Mouse (Mus musculus): ENCODE measurements around the gene Slc39a7. TPM values are rescaled to one million over a fixed set of nuclear protein-coding genes. Genes with fewer than 3 reads are reported as not detected.
"Not testable (repeated sequence)": the region's sequence is repeated elsewhere in the genome, so short reads cannot be mapped to it uniquely, and the experiment has no call there.

Gene Slc39a7
- total RNA-seq, 2 experiments from 2014 or later = 96.2 to 98.6 TPM

DNA sequence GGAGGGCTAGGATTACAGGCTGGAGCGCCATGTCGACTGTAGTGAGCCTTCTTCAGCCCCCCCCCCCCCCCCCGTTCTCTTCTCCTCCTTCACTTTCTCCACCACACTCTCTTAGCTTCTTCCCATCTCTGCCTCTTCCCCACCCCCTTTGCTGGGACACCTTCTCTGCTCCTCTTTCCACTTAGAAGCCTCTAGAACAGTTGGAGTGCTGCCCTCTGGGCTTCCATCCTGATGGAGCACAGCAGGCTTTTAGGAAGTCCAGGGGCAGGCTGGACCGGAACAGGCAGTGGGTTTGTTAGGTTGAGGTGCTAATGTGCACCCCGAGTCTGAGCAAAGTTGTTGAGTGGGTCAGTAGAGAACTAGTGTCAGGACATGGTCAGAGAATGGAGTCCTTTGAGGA lies 21.3 kb downstream of the Slc39a7 start:
- intact Hi-C loops (cut with DNase I) = loop anchor here (5.0 kb wide), 2 partner anchors 38 to 1262 kb away; no protein-coding TSS in a partner anchor
- DNase-seq (ENCODE audit: low spot score in 2 of 2) = no peak

DNA sequence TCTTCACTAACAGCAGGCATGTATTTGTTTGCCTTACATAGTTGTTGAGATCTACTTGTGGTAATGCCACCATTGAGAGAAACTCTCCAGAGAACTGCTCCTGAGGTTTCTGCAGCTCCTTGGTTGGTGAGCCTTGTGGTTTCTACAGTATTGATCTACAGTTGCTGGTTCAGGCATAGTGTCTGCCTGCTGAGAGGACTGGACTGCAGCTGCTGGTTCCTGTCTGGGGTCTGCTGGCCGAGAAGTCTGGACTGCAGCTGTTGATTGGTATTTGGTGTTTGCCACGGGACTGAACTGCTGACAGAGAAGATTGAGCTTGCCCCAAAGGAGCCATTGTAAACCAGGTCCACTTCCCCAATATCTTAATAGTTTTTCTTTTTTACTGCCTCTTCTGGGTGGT lies 24.9 kb downstream of the Slc39a7 start:
- intact Hi-C loops (cut with DNase I) = no loop called here

DNA sequence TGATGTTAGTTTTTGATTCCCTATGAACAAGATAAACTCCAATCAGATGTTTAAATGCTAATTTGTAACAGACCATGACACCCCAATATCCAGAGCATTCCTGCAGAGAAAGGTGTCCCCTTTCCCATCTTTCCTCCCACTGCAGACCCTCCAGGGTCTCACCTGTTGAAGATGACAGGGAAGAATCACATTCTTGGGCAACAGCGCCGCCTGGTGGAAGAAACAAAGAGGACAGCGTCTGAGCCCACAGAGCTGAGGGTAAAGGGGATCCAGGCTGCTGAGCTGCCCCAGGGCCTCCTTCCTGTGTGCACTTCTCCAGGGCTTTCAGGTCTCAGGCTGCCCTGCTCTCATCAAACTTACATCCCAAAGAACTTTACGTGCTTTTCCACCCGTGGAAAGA lies 28.1 kb downstream of the Slc39a7 start:
- intact Hi-C loops (cut with DNase I) = no loop called here

More for the DNA sequence above, 24.9 kb downstream of the Slc39a7 start:
- DNase-seq (ENCODE audit: low spot score in 2 of 2) = no peak

DNA sequence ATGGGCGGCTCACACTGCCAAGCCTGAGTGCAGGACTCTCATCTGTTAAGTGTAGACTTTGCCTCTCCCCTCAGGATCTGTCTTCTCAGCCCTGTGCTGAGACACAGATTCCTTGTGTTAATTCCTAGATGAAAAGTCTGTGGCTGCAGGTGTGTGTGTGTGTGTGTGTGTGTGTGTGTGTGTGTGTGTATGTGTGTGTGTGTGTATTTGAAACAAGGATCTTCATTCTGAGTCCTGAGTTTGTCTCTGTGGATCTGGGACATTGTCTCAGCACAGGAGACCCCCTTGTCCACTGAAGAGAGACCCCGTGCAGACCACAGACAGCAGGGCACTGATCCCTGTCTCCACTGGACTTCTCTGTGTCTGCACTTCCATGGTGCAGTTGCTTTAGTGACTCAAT lies 30.7 kb downstream of the Slc39a7 start:
- intact Hi-C loops (cut with DNase I); DNase-seq (ENCODE audit: low spot score in 2 of 2): not testable (repeated sequence)

More for the DNA sequence above, 28.1 kb downstream of the Slc39a7 start:
- no peak for DNase-seq (ENCODE audit: low spot score in 2 of 2)

DNA sequence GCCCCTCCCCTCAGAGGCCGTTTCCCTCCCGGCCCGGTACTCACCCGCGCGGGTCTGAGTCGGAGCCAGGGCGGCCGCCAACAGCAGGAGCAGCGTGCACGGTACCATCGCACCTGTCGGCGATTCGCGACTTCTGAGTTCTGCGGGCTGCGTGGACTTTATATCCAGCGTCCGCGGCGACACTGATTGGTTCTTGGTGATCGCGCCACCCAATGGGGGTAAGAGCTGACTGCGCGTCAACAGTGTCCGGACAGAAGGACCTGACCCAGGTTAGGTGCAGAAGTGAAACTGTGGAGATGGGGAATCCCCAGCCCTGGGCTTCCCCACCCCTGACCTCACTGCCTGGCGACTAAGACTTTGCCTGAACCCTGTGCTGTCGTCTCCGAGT lies 31.3 kb downstream of the Slc39a7 start, which contains the start of gene H2-K1:
H2-K1 (minus strand) TSS at position 198 of the 388 bp plus-strand sequence.
- intact Hi-C loops (cut with DNase I) = no loop called here
- peak; percentile 71 to 74 for DNase-seq (ENCODE audit: low spot score in 2 of 2)

DNA sequence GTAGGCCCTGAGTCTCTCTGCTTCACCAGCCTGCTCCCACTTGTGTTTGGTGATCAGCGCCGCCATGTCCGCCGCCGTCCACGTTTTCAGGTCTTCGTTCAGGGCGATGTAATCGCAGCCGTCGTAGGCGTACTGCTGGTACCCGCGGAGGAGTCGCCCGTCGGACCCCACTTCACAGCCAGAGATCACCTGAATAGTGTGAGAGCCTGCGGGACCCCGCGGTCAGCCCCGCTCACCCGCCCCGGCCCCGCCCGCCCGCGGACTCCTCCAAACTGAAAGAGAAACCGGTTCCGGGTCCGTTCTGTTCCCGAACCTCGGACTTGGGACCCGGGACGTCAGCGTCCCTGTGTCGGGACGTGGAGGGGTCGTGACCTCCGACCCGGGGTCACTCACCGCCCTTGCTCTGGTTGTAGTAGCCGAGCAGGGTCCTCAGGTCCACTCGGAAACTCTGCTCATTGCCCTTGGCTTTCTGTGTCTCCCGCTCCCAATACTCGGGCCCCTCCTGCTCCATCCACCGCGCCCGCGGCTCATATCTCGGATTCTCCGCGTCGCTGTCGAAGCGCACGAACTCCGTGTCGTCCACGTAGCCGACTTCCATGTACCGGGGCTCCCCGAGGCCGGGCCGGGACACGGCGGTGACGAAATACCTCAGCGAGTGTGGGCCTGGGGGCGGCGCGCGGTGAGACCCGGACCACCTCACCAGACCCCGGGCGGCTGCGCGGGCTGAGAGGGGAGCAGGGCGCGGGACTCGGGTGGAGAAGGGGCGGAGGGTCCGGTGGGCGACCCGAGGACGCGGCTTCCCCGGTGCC lies 31.9 kb downstream of the Slc39a7 start:
- no peak for DNase-seq (ENCODE audit: low spot score in 2 of 2)
- intact Hi-C loops (cut with DNase I) = loop anchor here (5.0 kb wide), 1 partner anchor 1293 kb away; no protein-coding TSS in a partner anchor

DNA sequence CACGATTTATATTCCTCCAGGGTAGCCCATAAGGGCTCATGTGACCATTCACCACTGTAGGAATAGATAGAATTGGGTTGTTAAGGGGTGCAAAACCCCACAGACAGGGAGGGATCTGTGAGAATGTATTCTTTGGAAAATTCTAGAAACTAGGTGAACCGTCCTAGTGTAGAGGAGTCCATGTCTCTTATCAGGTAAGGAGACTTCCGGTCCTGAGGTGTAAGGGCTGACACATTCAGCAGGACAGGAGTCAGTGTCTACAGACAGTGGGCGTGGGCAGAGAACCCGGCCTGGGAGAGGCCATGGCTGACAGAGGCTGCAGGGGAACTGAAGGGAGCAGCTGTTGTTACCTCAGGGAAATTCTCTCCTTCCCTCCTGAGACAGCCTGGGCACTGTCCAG lies 32.8 kb downstream of the Slc39a7 start:
- intact Hi-C loops (cut with DNase I) = loop anchor here (5.0 kb wide), 1 partner anchor 1294 kb away; no protein-coding TSS in a partner anchor

DNA sequence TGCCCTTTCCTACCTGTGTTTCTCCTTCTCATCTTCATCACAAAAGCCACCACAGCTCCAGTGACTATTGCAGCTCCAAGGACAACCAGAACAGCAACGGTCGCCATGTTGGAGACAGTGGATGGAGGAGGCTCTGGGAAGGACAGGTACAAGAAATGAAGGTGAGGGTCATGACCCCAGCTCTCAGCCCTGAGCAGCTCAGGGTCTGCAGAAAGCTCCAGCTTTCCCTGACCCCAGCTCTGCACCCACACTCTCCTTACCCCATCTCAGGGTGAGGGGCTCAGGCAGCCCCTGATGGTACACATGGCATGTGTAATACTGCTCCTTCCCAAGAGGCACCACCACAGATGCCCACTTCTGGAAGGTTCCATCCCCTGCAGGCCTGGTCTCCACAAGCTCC lies 34.5 kb downstream of the Slc39a7 start:
- intact Hi-C loops (cut with DNase I) = loop anchor here (5.0 kb wide), 1 partner anchor 1295 kb away; no protein-coding TSS in a partner anchor
- DNase-seq (ENCODE audit: low spot score in 2 of 2) = not testable (repeated sequence)

More for the DNA sequence above, 32.8 kb downstream of the Slc39a7 start:
- not testable (repeated sequence) for DNase-seq (ENCODE audit: low spot score in 2 of 2)

DNA sequence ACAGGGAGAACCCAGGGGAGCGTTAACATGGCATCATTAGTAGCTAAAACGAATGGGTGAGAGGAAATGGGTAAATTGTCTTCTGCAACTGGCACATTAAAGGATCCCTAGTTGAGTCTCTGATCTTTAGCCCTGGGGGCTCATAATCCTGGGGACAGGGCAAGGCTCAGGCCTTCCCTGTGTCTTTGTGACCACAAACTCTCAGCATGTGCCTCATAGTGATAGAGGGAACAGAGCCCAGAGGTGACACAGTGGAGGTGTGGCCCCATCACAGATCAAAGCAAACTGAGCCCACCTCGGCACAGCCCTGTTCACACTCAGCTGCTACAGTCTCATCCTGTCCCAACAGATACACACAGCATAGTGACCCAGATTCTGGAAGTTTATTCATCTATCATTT lies 35.8 kb downstream of the Slc39a7 start:
- no peak for DNase-seq (ENCODE audit: low spot score in 2 of 2)
- intact Hi-C loops (cut with DNase I) = loop anchor here (5.0 kb wide), 1 partner anchor 1297 kb away; no protein-coding TSS in a partner anchor

DNA sequence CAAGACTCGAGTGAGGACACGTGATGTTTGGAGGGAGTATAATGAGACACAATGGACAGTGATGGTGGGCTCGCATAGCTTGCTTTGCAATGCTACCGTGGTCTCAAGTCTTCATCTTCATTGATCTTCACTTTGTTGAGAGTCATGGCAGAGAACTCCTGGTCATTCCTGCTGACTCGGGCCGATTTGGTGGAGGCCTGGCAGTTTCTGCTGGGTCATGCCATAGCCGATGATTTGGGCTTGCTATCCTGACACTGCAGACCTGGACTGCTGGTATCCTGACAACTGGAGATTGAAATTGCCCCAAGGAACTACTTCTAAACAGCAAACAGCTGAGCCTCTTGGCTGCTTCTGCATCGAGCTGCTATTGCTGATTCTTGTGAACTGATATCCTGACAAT lies 36.5 kb downstream of the Slc39a7 start:
- intact Hi-C loops (cut with DNase I) = loop anchor here (5.0 kb wide), 1 partner anchor 1297 kb away; no protein-coding TSS in a partner anchor
- DNase-seq (ENCODE audit: low spot score in 2 of 2) = no peak

DNA sequence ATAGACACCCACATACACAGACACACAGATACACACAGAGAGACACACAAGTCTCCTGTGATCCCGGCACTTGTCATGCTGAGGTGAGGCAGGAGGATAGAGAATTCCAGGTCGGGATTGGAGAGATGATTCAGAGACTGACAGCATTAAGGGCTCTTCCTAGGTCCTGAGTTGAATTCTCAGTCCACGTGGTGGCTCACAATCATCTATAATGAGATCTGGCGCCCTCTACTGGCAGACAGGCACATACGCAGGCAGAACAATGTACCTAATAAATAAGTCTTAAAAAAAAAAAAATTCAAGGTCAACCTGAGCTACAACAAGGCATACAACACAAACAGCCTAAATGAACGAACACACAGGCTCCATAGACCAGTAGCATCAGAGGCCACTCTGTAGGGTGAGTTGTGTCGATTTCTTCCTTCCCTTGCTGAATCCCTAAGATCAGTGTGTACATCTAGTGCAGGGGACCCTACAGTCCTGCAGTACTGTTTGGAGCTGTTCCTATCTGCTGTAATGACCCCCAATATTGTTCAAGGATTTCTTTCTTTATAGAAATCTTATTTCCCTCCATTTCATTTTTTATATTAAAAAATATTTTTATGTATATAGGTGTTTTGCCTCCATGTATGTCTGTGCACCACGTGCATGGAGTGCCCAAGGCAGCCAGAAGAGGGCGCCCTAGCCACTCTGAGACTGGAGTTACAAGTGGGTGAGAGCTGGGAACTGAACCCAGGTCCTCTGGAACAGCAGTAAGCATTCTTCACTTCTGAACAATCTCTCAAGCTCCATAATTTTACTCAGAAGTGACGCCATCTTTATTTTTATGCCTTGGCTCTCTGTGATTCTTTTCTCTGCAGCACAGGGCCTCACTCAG lies 39.5 kb downstream of the Slc39a7 start:
- intact Hi-C loops (cut with DNase I) = loop anchor here (1.0 kb wide), 1 partner anchor 24 kb away; no protein-coding TSS in a partner anchor
- peak; percentile 37 to 42 for DNase-seq (ENCODE audit: low spot score in 2 of 2)

DNA sequence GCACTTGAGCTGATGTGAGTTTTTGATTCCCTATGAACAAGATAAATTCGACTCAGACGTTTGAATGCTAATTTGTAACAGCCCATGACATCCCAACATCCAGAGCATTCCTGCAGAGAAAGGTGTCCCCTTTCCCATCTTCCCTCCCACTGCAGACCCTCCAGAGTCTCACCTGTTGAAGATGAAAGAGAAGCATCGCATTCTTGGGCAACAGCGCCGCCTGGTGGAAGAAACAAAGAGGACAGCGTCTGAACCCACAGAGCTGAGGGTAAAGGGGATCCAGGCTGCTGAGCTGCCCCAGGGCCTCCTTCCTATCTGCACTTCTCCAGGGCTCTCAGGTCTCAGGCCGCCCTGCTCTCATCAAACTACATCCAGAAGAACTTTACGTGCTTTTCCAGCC lies 49.3 kb downstream of the Slc39a7 start:
- peak in 1 of 2 experiments; percentile 47 for DNase-seq (ENCODE audit: low spot score in 2 of 2)
- intact Hi-C loops (cut with DNase I) = not testable (repeated sequence)

DNA sequence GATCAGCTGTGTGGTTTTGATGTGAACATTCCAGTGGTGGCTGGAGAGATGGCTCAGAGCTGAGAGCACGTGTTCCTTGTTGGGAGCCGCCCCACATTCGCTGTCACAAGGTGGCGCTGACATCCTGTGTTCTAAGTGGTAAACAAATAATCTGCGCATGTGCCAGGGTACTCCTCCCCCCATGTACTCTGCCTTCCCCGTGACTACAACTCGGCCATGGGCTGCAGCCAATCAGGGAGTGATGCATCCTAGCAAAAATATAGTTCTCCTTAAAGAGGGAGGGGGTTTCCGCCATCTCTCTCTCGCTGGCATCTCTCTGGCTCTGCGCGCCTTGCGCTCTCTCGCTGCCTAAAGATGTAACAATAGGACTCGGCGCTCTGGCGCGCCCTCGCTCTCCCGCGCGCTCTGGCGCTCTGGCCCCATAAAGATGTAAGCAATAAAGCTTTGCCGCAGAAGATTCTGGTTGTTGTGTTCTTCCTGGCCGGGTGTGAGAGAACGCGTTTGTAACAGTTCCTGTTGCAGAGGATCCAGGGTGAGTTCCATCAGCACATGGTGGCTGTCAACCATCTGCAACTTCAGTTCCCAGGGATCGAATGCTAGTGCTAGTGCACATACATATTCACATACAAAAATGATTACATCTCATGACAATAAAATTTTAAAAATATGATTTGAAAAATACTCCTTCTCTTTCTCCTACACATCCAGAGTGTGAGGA lies 50.1 kb downstream of the Slc39a7 start:
- DNase-seq (ENCODE audit: low spot score in 2 of 2) = peak; percentile 86 to 95
- intact Hi-C loops (cut with DNase I) = not testable (repeated sequence)

DNA sequence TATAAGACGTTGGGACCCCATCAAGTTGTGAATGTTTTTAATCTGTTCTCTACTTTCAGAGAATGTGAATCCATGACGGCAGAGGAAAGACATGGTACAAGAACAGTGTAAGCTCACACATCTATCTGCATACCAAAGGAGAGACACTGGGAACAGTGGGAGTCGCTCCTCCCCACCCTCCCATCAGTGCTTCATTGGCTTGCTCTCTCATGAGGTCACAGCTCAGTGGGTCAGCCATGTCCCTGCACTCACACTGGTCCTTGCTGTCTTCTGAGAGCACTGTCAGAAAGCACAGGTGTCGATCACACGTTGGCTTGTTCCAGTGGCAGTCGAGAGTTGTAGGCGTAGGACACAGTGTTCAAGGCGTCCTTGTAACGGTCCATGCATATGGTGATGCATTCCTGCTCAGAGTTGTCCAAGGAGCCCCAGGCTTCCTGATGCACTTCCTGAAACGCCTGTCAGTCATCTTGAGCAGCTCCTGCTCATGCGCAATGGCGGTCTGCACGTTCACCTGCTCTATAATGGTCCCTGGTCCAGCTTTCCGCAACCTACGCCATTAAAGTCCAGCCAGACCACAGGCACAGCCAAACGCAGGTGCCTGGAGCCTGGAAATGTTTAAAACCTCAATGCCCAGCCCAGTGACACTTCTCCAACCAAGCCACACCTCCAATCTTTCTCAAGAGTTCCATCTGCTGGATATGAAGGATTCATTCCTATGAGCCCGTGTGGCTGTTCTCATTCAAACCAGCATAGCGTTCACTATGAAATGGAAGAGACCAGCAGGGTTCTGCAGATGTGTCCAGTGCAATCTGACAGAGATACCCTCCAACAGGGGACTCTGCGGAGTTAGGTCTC lies 51.1 kb downstream of the Slc39a7 start:
- no peak for DNase-seq (ENCODE audit: low spot score in 2 of 2)
- intact Hi-C loops (cut with DNase I) = no loop called here

DNA sequence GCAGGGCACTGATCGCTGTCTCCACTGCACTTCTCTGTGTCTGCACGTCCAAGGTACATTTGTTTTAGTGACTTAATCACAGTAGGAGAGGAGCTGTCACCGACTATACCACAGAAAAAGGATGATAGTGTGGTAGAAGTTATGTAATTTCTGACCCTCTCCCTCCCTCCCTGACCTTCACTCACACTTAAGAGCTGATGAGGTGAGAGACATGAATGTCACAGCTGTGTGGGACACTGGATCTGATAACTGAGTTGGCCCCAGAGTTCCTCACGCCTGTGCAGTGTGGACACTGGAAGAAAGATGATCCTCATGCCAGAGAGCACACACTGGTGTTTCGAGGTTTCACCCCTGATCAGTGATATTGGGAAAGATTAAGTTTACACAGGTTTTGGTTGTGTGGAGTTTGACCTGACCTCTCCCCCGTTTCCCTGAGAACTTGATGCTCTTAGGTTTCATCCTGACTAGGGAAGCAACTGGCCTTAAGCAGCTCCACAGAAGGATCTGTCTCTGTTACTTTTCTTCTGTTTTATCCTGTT lies 51.9 kb downstream of the Slc39a7 start:
- intact Hi-C loops (cut with DNase I) = no loop called here
- no peak for DNase-seq (ENCODE audit: low spot score in 2 of 2)

DNA sequence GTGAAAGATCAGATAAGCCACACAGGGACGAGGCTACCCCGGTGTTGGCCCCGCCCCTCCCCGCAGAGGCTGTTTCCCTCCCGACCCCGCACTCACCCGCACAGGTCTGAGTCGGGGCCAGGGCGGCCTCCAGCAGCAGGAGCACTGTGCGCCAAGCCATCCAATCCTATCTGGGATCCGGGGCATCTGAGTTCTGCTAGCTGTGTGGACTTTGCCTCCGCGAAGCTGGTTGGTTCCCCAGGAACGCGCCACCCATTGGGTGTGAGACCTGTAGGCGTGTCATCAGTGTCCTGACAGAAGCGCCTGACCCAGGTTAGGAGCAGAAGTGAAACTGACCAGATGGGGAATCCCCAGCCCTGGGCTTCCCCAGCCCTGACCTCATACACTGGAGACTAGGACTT lies 52.9 kb downstream of the Slc39a7 start:
- intact Hi-C loops (cut with DNase I) = no loop called here
- DNase-seq (ENCODE audit: low spot score in 2 of 2) = peak in 1 of 2 experiments; percentile 49
